Mouse (Mus musculus): ENCODE results near the gene Gdf10.

Gene Gdf10

GRCm38 (mm10) chr14:33965675-33966074, 42.3 kb downstream of the Gdf10 start:
- no peak for TF ChIP-seq GATA4 (IDR thresholded peaks at IDR 0.05; ENCODE audit: insufficient replicate concordance, low read length)

GRCm38 (mm10) chr14:33972679-33973078, 49.3 kb downstream of the Gdf10 start:
- no peak for TF ChIP-seq GATA4 (IDR thresholded peaks at IDR 0.05; ENCODE audit: insufficient replicate concordance, low read length)

- no peak for TF ChIP-seq GATA4 (IDR thresholded peaks at IDR 0.05; ENCODE audit: insufficient replicate concordance, low read length)
Observed at GRCm38 (mm10) chr14:33974752-33975151, 51.4 kb downstream of the Gdf10 start.

GRCm38 (mm10) chr14:33977748-33978147, 54.4 kb downstream of the Gdf10 start:
- no peak for TF ChIP-seq GATA4 (IDR thresholded peaks at IDR 0.05; ENCODE audit: insufficient replicate concordance, low read length)

GRCm38 (mm10) chr14:33978604-33979059, 55.2 kb downstream of the Gdf10 start, which contains the start of gene Zfp488:
Zfp488 (minus strand) TSS chr14:33978764.
- TF ChIP-seq GATA4 (IDR thresholded peaks at IDR 0.05; ENCODE audit: insufficient replicate concordance, low read length): no peak

Measured in liver, adult (tissue).